Mouse (Mus musculus): ENCODE measurements at regions not wholly inside any gene's neighbourhood (a gene's known extent, or its start where the extent isn't known, plus 50 kb on each side); places are given as distances from the start of the nearest gene placed in this dataset.

DNA sequence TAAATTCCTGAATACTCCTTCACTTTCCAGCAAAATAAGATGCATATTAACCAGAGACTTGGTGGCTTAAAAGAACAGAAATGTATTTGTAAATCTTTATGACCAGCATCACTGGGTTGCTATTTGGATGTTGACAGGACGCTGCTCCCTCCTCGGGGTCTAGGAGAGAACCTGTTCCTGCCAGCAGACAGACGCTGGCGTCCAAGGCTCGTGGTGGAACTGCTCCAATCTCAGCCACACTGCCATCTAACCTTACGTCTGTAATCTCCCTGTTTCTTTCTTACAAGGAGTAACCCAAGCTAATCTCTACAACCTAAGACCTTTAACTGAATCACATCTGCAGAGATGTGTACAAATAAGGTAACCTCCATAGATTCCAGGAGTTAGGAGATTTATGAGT is 70.1 kb upstream of the Acbd6 start:
- TF ChIP-seq GABPA (IDR thresholded peaks at IDR 0.05; ENCODE audit: low read depth, low read length) (no peak), USF1 (IDR thresholded peaks at IDR 0.05; ENCODE audit: low read depth, low read length) (no peak), POLR2A (IDR thresholded peaks at IDR 0.05; ENCODE audit: control insufficient read depth in 1 of 2, insufficient read depth in 1 of 2, low read depth in 1 of 2, low read length in 2 of 2, poor library complexity in 1 of 2) (no peak), EP300 (IDR thresholded peaks at IDR 0.05; ENCODE audit: low read depth in 1 of 2, low read length in 2 of 2) (no peak), CTCF (IDR thresholded peaks at IDR 0.05 in 2 of 3, conservative IDR thresholded peaks at IDR 0.05 in 1 of 3; ENCODE audit: control insufficient read depth in 1 of 3, insufficient read depth in 1 of 3, low read depth in 2 of 3, low read length in 3 of 3, poor library complexity in 1 of 3, severe bottlenecking in 1 of 3) (no peak), POLR2AphosphoS5 (IDR thresholded peaks at IDR 0.05; ENCODE audit: borderline replicate concordance, low read depth, low read length) (no peak), MAFK (IDR thresholded peaks at IDR 0.05; ENCODE audit: borderline replicate concordance, low read depth, low read length) (no peak), GATA1 (IDR thresholded peaks at IDR 0.05; ENCODE audit: low read depth, low read length) (no peak), MYB (IDR thresholded peaks at IDR 0.05; ENCODE audit: low read depth, low read length) (no peak), RAD21 (IDR thresholded peaks at IDR 0.05; ENCODE audit: low read depth, low read length) (no peak), MEF2A (IDR thresholded peaks at IDR 0.05; ENCODE audit: extremely low read depth, insufficient replicate concordance, low read depth, low read length, poor library complexity, severe bottlenecking) (no peak)

Measured in MEL (cell line).